Mouse (Mus musculus): ENCODE data around the gene Klhl22. TPM values are rescaled to one million over a fixed set of nuclear protein-coding genes. Genes with fewer than 3 reads are reported as not detected.

Klhl22 gene
- total RNA-seq (2014; rRNA removed) (176 and 190 TPM in 2 replicates), polyA plus RNA-seq (2015; fragmentation: Nextera tagmentation; extraction: Ambion mirVana) (69.6 and 80.5 TPM in 2 replicates)

DNA sequence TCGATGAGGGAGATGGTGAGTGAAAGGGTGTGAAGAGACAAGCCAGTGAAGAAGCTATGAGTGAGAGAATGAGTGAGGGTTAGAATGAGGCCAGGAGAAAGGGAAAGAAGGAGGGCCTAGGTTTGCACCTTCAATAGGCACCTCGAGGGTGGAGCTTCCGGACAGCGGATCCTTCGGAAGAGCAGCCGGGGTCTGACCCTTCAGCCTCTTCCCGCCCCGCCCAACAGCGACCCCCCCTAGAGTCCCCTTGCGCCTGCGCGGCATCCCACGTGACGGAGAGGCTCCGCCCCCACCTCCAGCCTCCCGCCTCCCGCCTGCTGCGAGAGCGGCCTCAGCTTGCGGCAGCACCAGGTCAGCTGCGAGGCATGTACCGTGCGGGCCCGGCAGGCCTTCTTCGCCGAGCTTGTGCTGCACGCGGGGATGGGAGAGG lies at the start of gene Klhl22:
Gene Klhl22, plus strand, starts transcription at position 275 of the 430 bp plus-strand sequence.
- Histone ChIP-seq H3K4me1 (ENCODE audit: insufficient read depth, low read length) (peaks cover 8% of the 10 kb centered on the region; the same call in 1 of the 2 replicates), H3K27me3 (ENCODE audit: insufficient read depth, low read length) (no peaks in the 10 kb centered on the region), H3K9ac (replicated peaks; ENCODE audit: low read length) (peak within 1 kb of the TSS; percentile 86), H3K27ac (peak within 1 kb of the TSS; percentile 86), H3K9me3 (ENCODE audit: low read length) (no peaks in the 10 kb centered on the region), H3K36me3 (ENCODE audit: insufficient read depth, low read length) (no peaks in the 10 kb centered on the region), H3K4me3 (ENCODE audit: low read length) (peak within 1 kb of the TSS; percentile 64), H3K4me2 (ENCODE audit: low read depth, low read length) (peak within 1 kb of the TSS; percentile 80)
- ATAC-seq (peak; percentile 95), DNase-seq (ENCODE audit: low spot score) (peak; percentile 95)
- 1% methylated on average over 26 of the region's 28 CpGs for WGBS
- no peak for TF ChIP-seq CTCF (IDR thresholded peaks at IDR 0.05; ENCODE audit: low read depth)

GRCm38 (mm10) chr16:17717791-17718190 lies 41.6 kb upstream of the Klhl22 start:
- no peak for TF ChIP-seq CTCF (IDR thresholded peaks at IDR 0.05; ENCODE audit: low read depth)
- WGBS: 86% methylated on average over 1 of the region's 1 CpGs
- ATAC-seq: no peak

DNA sequence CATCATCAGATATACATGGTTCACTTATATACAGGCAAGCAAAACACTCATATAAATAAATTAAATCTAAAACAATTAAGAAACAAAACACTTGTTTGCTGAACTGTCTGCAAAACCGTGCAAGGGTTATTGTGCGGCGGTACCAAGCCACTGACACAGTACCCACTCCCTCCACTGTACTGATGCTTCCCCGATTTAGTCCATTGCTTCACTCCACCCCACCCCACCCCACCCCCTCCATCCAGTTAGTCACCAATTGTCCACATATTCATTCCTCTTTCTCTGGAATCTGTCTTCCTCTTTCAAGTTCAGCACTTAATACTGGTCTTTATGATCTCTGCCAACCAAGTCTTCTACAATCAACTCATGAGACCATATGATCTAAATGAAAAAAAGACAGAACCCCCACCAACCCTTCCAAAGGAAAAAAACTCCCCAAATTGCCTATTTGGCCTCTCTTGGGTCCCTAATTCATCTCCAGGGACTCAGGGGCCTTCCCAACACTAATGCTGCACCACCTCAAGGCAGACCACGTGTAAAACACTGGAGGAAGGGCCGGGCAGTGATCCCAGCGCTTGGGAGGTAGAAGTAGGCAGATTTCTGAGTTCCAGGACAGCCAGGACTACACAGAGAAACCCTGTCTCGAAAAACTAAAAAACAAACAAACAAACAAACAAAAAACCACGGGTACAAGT lies 38.2 kb upstream of the Klhl22 start:
- Histone ChIP-seq H3K4me1 (ENCODE audit: insufficient read depth, low read length) (peaks cover 10% of the 10 kb centered on the region), H3K27me3 (ENCODE audit: insufficient read depth, low read length) (no peaks in the 10 kb centered on the region), H3K27ac (no peak overlapping the region), H3K4me2 (ENCODE audit: low read depth, low read length) (peak overlapping the region; percentile 88), H3K9ac (replicated peaks; ENCODE audit: low read length) (peak overlapping the region; percentile 79; the same call in 1 of the 2 replicates), H3K4me3 (ENCODE audit: low read length) (peak overlapping the region; percentile 89), H3K36me3 (ENCODE audit: insufficient read depth, low read length) (no peaks in the 10 kb centered on the region), H3K9me3 (ENCODE audit: low read length) (no peaks in the 10 kb centered on the region)
- WGBS: 68% methylated on average over 9 of the region's 9 CpGs
- DNase-seq (ENCODE audit: low spot score) (no peak), ATAC-seq (no peak)
- TF ChIP-seq CTCF (IDR thresholded peaks at IDR 0.05; ENCODE audit: low read depth): no peak

More at GRCm38 (mm10) chr16:17717791-17718190, 41.6 kb upstream of the Klhl22 start:
- H3K9me3 ChIP-seq (ENCODE audit: low read length): no peaks in the 10 kb centered on the region
- H3K4me2 ChIP-seq (ENCODE audit: low read depth, low read length): no peak overlapping the region
- H3K27ac ChIP-seq: no peak overlapping the region
- H3K4me3 ChIP-seq (ENCODE audit: low read length): no peak overlapping the region
- no peak overlapping the region for H3K9ac ChIP-seq (replicated peaks; ENCODE audit: low read length)
- H3K27me3 ChIP-seq (ENCODE audit: insufficient read depth, low read length): no peaks in the 10 kb centered on the region
- no peak for DNase-seq (ENCODE audit: low spot score)
- no peaks in the 10 kb centered on the region for H3K36me3 ChIP-seq (ENCODE audit: insufficient read depth, low read length)
- H3K4me1 ChIP-seq (ENCODE audit: insufficient read depth, low read length): peaks cover 10% of the 10 kb centered on the region

GRCm38 (mm10) chr16:17721822-17722460 lies 37.5 kb upstream of the Klhl22 start:
- Histone ChIP-seq H3K9ac (replicated peaks; ENCODE audit: low read length) (peak overlapping the region; percentile 79), H3K4me1 (ENCODE audit: insufficient read depth, low read length) (peaks cover 12% of the 10 kb centered on the region), H3K4me2 (ENCODE audit: low read depth, low read length) (peak overlapping the region; percentile 88), H3K27me3 (ENCODE audit: insufficient read depth, low read length) (no peaks in the 10 kb centered on the region), H3K9me3 (ENCODE audit: low read length) (no peaks in the 10 kb centered on the region), H3K27ac (peak overlapping the region; percentile 84), H3K4me3 (ENCODE audit: low read length) (peak overlapping the region; percentile 89), H3K36me3 (ENCODE audit: insufficient read depth, low read length) (no peaks in the 10 kb centered on the region)
- 8% methylated on average over 10 of the region's 10 CpGs for WGBS
- ATAC-seq: no peak
- TF ChIP-seq CTCF (IDR thresholded peaks at IDR 0.05; ENCODE audit: low read depth): no peak
- peak; percentile 4 for DNase-seq (ENCODE audit: low spot score)

- H3K27me3 ChIP-seq (ENCODE audit: insufficient read depth, low read length): no peaks in the 10 kb centered on the region
- H3K9ac ChIP-seq (replicated peaks; ENCODE audit: low read length): peak overlapping the region; percentile 79
- peak; percentile 70 for TF ChIP-seq CTCF (IDR thresholded peaks at IDR 0.05; ENCODE audit: low read depth)
- peak; percentile 96 for ATAC-seq
- H3K4me3 ChIP-seq (ENCODE audit: low read length): peak overlapping the region; percentile 89
- peaks cover 14% of the 10 kb centered on the region for H3K4me1 ChIP-seq (ENCODE audit: insufficient read depth, low read length)
- H3K9me3 ChIP-seq (ENCODE audit: low read length): no peaks in the 10 kb centered on the region
- peak overlapping the region; percentile 84 for H3K27ac ChIP-seq
- WGBS: 1% methylated on average over 44 of the region's 44 CpGs
- no peaks in the 10 kb centered on the region for H3K36me3 ChIP-seq (ENCODE audit: insufficient read depth, low read length)
- DNase-seq (ENCODE audit: low spot score): peak; percentile 95
- H3K4me2 ChIP-seq (ENCODE audit: low read depth, low read length): peak overlapping the region; percentile 88
These were observed 36.7 kb upstream of the Klhl22 start for GRCm38 (mm10) chr16:17722461-17723324.

- no peak for DNase-seq (ENCODE audit: low spot score)
- peak overlapping the region; percentile 37; the same call in 1 of the 2 replicates for H3K4me2 ChIP-seq (ENCODE audit: low read depth, low read length)
- H3K4me1 ChIP-seq (ENCODE audit: insufficient read depth, low read length): peaks cover 14% of the 10 kb centered on the region
- H3K27ac ChIP-seq: no peak overlapping the region
- 85% methylated on average over 1 of the region's 1 CpGs for WGBS
- H3K4me3 ChIP-seq (ENCODE audit: low read length): no peak overlapping the region
- no peaks in the 10 kb centered on the region for H3K27me3 ChIP-seq (ENCODE audit: insufficient read depth, low read length)
- no peaks in the 10 kb centered on the region for H3K9me3 ChIP-seq (ENCODE audit: low read length)
- TF ChIP-seq CTCF (IDR thresholded peaks at IDR 0.05; ENCODE audit: low read depth): no peak
- H3K36me3 ChIP-seq (ENCODE audit: insufficient read depth, low read length): no peaks in the 10 kb centered on the region
- H3K9ac ChIP-seq (replicated peaks; ENCODE audit: low read length): no peak overlapping the region
- ATAC-seq: no peak
These were observed 36.1 kb upstream of the Klhl22 start for GRCm38 (mm10) chr16:17723325-17723626.
